Mouse (Mus musculus): Measurements from ENCODE around the gene Sntb2.

Gene Sntb2

DNA sequence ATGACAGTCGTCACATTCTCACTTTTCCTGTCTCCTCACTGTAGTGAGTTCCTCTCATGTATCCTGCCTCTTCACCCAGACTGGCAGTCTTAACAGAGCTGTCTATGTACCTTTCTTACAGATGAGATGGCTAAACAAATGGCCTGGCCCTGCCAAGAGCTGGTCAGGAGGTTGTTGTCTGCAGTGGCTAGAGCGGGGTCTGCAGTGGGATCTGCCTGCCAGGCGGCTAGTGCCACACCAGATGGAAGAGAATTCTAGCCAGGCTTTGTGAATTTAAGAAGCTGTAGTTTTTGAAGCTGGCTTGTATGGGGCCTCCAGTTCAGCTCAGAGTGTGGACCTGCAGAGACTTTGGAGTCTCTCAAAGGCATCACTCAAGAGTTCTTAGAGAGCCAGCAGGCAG is 100.1 kb downstream of the Sntb2 start:
- DNase-seq: no peak

DNA sequence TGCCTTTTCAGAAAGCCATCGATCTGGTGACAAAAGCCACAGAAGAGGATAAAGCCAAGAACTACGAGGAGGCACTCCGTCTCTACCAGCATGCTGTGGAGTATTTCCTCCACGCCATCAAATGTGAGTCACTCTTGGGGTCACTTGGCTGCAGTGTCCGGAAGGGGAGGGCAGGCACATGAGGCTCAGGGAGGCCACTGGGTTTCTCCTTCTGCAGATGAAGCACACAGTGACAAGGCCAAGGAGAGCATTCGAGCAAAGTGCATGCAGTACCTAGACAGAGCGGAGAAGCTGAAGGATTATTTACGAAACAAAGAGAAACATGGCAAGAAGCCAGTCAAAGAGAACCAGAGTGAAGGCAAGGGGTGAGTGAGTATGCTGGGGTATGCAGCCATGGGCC is 101.1 kb downstream of the Sntb2 start:
- DNase-seq: no peak

- DNase-seq: no peak
Observed at GRCm38 (mm10) chr8:107040632-107041031, 105.1 kb downstream of the Sntb2 start.

GRCm38 (mm10) chr8:107045478-107045877 is 109.9 kb downstream of the Sntb2 start:
- DNase-seq: no peak

DNA sequence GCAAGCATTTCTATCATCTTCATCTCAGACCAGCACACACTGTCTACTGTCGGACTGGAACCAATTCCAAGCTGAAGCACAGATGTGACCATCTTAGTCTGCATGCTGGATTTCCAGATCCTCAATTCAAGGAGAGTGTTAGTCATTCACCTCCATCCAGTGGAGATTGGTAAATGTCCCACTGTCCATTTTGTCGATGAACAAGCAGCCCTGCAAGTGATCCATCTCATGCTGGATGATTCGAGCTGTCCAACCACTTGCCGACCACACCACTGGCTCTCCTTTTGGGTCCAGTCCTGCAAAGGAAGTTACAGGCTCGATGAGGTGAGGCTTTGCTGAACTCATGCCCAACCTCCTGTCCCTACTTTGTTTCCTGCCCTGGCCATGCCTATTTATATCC is 111.4 kb downstream of the Sntb2 start:
- DNase-seq: no peak

DNA sequence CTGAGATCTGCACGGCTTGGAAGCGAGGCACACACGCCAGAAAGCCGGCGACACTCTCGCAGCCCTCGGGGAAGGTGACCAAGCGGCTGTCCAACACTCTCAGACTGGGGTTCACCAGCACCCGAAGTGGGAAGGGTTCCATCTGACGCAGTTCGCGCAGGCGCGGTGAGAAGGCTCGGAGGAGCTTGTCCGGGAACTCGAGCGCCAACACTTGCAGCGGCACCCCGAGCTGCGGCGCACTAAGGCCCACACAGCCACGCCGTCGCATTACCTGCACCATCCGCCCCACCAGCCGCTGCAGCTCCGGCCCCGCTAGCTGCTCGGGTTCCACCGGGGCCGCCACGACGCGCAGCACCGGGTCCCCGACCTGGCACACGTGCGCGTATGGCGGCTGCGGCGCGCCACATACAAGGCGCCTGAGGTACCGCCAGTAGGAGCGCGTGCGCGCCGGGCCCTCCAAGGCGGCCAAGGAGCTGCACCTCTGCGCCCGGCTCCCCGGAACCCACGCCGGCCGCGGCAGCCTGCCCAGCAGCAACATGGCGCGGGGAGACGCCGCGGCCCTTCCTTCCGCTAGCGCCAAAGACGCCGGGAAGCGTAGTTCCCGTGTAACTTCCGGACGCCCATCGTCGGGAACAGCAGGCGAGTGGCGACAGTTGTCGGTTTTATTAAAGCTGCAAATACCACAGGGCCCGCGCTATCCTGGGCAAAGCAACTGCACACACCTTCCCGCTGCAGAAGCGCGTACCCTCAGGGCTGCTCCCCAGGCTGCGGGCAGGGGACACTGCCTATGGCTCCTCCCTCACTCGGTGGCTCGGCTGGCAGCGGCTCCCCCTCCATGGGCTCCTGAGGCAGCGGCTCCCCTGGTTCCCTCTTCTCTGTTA is 112.8 kb downstream of the Sntb2 start, which contains the start of gene Pdf:
TSS of gene Pdf (minus strand) at position 554 of the 881 bp plus-strand sequence.
- peak; percentile 77 to 84 for DNase-seq

GRCm38 (mm10) chr8:107049480-107049879 is 113.9 kb downstream of the Sntb2 start:
- DNase-seq: no peak

- DNase-seq: no peak
Observed at GRCm38 (mm10) chr8:107052046-107052445, 116.5 kb downstream of the Sntb2 start.

DNA sequence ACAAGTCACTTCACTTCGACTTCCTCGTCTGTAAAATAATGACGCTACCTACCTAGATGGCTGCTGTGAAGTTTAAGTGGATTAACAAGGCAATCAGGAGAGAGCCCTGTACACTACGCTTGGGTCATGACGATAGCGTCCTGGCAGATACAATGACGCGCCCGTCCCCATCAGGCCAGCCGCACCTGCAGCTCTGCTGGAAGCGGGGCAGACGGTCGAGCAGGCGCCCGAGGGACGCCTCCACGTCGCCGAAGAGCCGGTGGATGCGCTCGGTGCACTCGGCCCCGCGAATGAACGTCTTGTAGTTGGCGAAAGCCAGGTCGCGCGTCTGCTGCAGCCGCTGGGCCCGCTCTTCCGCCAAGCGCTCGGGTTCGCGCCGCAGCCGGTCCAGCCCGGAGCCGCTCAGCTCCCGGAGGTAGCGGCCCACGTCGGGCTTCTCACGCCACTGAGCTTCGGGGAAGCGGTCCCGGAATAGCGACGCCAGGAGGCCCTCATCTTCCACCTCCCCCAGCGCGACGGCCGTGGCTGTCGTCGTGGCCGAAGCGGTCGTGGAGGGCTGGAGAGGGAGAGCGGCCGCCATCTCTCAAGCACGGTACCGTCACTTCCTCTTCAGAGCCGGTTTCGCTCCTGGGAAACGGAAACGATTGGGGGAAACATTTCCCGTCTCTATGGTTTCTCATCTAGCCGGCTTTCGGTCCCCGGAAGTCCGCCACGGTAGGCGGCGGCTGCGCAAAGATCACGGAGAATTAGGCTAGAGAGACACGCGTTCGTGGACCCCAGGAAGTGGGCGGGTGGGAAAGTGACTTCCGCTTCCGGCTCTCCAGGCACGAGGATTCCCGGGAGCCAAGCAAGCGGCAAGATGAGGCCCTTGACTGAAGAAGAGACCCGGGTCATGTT is 120.8 kb downstream of the Sntb2 start, which contains the start of the genes Cog8 and Nip7:
TSS of gene Cog8 (minus strand) at position 614 of the 897 bp plus-strand sequence.
TSS of gene Nip7 (plus strand) at position 802 of the 897 bp plus-strand sequence.
- DNase-seq: peak; percentile 92 to 95

DNA sequence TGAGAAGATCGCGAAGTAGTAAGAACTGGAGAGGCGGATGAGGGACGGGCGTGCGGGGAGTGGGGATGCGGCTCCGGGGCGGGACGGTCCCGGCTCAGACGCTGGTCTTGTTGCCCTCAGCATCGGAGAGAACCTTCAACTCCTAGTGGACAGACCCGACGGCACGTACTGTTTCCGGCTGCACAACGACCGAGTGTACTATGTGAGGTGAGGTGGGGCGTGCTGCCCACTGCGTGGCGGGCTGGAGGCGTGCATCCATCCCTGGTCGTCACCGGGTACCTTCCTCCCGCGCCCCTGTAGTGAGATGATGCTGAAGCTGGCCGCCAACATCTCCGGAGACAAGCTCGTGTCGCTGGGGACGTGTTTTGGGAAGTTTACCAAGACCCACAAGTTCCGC is 121.4 kb downstream of the Sntb2 start:
- DNase-seq: no peak

DNA sequence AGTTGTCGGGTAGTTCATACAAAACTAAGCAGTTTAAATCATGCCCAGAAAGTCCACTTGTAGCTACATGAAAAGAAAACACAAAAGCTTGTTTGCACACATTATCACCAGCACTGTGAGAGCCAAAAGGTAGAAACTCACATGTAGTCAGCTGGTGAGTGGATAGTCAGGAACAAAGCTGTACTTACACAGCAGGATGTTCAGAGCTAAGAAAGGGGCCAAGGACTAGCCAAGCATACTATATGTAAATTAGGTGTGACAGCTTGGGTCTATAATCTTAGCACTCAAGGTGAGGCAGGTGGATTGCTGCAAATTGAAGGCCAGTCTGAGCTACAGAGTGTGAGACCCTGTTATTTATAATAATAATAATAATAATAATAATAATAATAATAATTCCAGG is 127.1 kb downstream of the Sntb2 start:
- DNase-seq: no peak

- no peak for DNase-seq
Observed at GRCm38 (mm10) chr8:107065511-107066496, 130.3 kb downstream of the Sntb2 start, which contains the start of gene Tmed6. TSS of gene Tmed6 (minus strand) at chr8:107065644.

Measured in thymus, postnatal 36 days (tissue).